Mouse (Mus musculus) gastrocnemius, postnatal 14 days (tissue): ENCODE measurements around the gene Zfp128. TPM values are rescaled to one million over a fixed set of nuclear protein-coding genes. Genes with fewer than 3 reads are reported as not detected.
A peak's percentile ranks its signal among the peaks of the same experiment; 100 is the strongest.
"Not testable (repeated sequence)": the region's sequence is repeated elsewhere in the genome, so short reads cannot be mapped to it uniquely, and the experiment has no call there.

Experiments used
- DNase-seq: peaks from one replicate; pipeline ENCODE4 v3.0.0; 2021; ENCODE audit warnings: mixed read lengths
- intact Hi-C: fragments of 180-260 bp; cut with DNase I; formaldehyde crosslinking; loops from one replicate; pipeline ENCODE4 v1.15.1; 2025; ENCODE audit warnings: low total_unique reads
- total RNA-seq, 2 experiments: library from RNA; stranded (reverse); gene quantifications; 2 replicates each; pipeline ENCODE4 v1.2.3; 2021

Zfp128 gene
- total RNA-seq, 2 experiments from 2014 or later: 1.9 to 2.1 TPM

GRCm38 (mm10) chr7:12920495-12920894 lies 39.5 kb downstream of the Zfp128 start:
- intact Hi-C loops: loop anchor here (10.0 kb wide), 1 partner anchor 54 kb away; the partner anchor contains the start of gene Zfp446
- DNase-seq: not testable (repeated sequence)

DNA sequence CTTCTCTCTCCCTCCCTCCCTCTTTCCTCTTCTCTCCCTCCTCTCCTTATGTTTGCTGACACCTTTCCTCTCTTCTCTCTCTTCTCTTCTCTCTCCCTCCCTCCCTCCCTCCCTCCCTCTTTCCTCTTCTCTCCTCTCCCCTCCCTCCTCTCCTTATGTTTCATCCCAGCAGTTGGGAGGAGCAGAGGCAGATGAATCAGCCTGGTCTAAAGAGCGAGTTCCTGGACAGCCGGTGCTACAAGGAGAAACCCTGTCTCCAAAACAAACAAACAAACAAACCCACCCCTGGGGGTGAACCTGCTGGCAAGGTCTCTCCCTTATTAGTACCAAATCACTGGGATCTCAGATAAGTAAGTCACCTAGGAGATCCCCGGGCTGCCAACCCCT lies 40.3 kb downstream of the Zfp128 start:
- intact Hi-C loops: loop anchor here (10.0 kb wide), 1 partner anchor 53 kb away; the partner anchor contains the start of gene Zfp446

DNA sequence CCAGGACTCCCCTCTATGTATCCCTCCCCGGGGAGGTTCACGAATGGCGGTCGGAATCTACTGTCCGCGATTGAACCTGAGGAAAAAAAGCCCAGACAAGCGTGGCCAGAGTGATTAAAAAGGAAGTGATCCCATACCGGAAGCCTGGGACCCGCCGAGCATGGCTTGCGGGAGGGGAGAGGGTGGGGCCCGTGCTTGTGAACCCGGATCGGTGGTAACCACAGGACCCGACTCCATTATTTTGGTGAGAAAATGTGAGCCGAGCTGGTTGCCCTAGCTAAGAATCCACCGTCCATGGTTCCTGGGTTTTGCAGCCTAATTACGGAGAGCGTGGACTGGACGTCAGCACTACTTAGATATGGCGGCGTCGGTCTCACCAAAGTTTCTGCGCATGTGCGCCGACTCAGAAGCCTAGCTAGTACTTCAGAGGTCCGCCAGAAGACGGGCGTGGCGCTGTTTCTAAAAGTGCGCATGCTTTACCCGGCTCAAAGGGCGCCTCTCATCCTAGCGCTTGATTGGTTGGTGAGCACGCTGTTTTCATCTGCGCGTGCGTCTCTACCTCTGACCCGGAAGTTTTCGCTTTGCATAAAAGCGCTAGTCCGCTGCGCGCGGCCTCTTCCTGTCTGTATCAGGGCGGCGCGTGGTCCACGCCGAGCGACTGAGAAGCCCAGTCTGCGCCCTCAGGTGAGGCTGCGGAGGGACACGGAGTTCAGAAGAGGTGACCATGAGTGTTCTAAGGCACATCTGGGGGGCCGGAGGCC lies 40.9 kb downstream of the Zfp128 start, which contains the start of gene Rps5:
TSS of gene Rps5 (plus strand) at position 586 of the 761 bp plus-strand sequence.
- peak; percentile 98 for DNase-seq
- intact Hi-C loops: loop anchor here (10.0 kb wide), 1 partner anchor 53 kb away; the partner anchor contains the start of gene Zfp446

More for the DNA sequence above, 40.3 kb downstream of the Zfp128 start:
- no peak for DNase-seq

DNA sequence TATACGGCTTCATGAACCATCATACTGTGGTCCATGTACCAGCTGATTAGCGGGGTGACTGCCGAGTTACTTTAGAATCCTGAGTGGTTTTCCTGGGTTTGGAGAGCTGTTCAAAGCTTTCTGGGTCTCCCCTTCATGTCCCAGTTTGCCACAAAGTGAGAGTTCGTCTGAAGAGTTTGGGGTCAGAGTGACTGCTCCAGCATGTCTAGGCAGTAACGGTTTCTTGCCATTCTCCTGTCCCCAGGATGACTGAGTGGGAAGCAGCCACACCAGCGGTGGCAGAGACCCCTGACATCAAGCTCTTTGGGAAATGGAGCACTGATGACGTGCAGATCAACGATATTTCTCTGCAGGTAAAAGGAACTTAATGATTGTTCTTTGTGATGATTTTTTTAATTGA lies 41.8 kb downstream of the Zfp128 start:
- DNase-seq: no peak
- intact Hi-C loops: loop anchor here (10.0 kb wide), 1 partner anchor 52 kb away; the partner anchor contains the start of gene Zfp446

DNA sequence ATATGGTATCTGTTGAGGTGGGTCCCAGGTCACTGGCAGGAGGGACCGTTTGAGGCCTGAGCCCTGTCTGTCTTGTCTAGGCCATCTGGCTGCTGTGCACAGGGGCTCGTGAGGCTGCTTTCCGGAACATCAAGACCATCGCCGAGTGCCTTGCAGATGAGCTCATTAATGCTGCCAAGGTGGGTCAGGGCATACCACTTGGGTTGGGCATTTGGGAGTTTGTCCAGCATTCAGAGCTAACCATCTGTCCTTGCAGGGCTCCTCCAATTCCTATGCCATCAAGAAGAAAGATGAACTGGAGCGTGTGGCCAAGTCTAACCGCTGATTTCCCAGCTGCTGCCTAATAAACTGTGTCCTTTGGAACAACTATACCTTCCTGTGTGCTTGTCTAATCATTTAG lies 45.3 kb downstream of the Zfp128 start:
- intact Hi-C loops: loop anchor here (10.0 kb wide), 1 partner anchor 48 kb away; the partner anchor contains the start of gene Zfp446
- no peak for DNase-seq

DNA sequence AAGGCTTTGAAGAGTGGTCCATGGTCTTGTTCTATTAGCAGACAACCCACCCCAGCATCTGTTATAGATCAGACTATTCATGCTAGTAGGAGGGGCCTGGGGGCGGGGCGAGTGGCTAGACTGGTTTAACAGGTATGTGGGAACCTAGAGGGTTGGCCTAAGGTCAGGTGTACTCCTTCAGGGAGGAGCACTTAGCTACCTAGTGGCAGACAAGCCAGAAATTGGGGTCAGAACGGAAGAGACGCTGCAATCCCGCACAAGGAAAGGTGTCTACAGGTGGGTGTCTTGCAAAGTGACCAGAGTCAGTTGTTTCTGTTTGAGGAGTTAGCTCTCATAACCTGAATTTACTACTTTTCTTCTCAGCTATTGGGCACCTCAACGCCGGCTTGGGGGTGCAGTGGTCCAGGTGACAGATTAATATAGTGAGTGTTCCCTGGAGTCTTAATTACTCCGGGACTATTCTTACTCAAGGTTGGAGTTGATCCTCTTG lies 46.3 kb downstream of the Zfp128 start, which contains the start of gene Rnf225:
TSS of gene Rnf225 (plus strand) at position 226 of the 490 bp plus-strand sequence.
- DNase-seq: no peak
- intact Hi-C loops: loop anchor here (10.0 kb wide), 1 partner anchor 48 kb away; the partner anchor contains the start of gene Zfp446

GRCm38 (mm10) chr7:12927693-12928589 lies 47.0 kb downstream of the Zfp128 start:
- DNase-seq: peak; percentile 39
- intact Hi-C loops: loop anchor here (10.0 kb wide), 1 partner anchor 47 kb away; the partner anchor contains the start of gene Zfp446

GRCm38 (mm10) chr7:12933615-12934140 lies 52.7 kb downstream of the Zfp128 start:
- intact Hi-C loops: no loop called here
- DNase-seq: no peak

DNA sequence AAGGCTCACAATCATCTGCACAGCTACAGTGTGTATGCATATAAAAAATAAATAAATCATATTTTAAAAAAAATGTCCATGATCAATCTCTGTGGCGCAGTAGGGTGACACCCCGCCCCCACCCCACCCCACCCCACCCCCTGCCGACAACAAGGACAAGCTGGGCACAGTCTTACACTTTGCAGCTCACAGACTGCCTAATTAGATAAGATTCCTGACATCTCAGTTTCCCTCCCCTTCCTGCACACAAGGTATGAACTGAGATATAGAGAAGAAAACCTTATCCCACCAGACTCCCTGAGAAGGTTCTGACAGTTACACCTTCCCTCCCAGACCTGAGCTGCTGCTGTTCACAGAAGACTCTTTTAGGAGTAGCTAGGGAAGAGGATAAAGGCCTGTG lies 53.8 kb downstream of the Zfp128 start:
- DNase-seq: no peak
- intact Hi-C loops: no loop called here

GRCm38 (mm10) chr7:12937254-12937803 lies 56.4 kb downstream of the Zfp128 start:
- DNase-seq, intact Hi-C loops: not testable (repeated sequence)

- intact Hi-C loops: no loop called here
- DNase-seq: no peak
Measured at GRCm38 (mm10) chr7:12940599-12940998, 59.6 kb downstream of the Zfp128 start.

Other genes with a start within 250 kb of the Zfp128 start
- gene Vmn2r54, start 240.9 kb upstream of the Zfp128 start, total RNA-seq: not detected
- gene Vmn2r55, start 196.2 kb upstream of the Zfp128 start, total RNA-seq: not detected
- gene Vmn2r56, start 146.2 kb upstream of the Zfp128 start, total RNA-seq: not detected
- gene Zscan18, start 77.5 kb upstream of the Zfp128 start, total RNA-seq: 1 to 10 TPM; 2.3 to 3.2 TPM
- 1 to 10 TPM; 4.4 to 4.6 TPM for gene Zfp329, start 62.3 kb upstream of the Zfp128 start, total RNA-seq
- gene Zfp110, start 46.4 kb upstream of the Zfp128 start, total RNA-seq: 10 to 100 TPM in 1 of 2 experiments, 1 to 10 TPM in 1; 9.7 to 10.2 TPM
- 1 to 10 TPM; 3.1 TPM for gene Zscan22, start 16.6 kb downstream of the Zfp128 start, total RNA-seq
- 100 to 1,000 TPM; 667 to 730 TPM for gene Rps5, start 41.1 kb downstream of the Zfp128 start, total RNA-seq
- under 1 TPM; 0.25 to 0.27 TPM for gene Rnf225, start 46.2 kb downstream of the Zfp128 start, total RNA-seq
- 1 to 10 TPM; 2.2 to 3.7 TPM for gene Zfp324, start 84.7 kb downstream of the Zfp128 start, total RNA-seq
- 1 to 10 TPM; 2.7 to 2.9 TPM for gene Zfp446, start 96.7 kb downstream of the Zfp128 start, total RNA-seq
- gene Slc27a5, start 117.0 kb downstream of the Zfp128 start, total RNA-seq: not detected
- gene Trim28, start 117.9 kb downstream of the Zfp128 start, total RNA-seq: 10 to 100 TPM; 67.0 to 85.9 TPM
- 1 to 10 TPM; 4.7 to 5.1 TPM for gene Zbtb45, start 128.9 kb downstream of the Zfp128 start, total RNA-seq
- 100 to 1,000 TPM in 1 of 2 experiments, 10 to 100 TPM in 1; 95.6 to 103 TPM for gene Chmp2a, start 153.6 kb downstream of the Zfp128 start, total RNA-seq
- 100 to 1,000 TPM; 141 to 149 TPM for gene Ube2m, start 157.1 kb downstream of the Zfp128 start, total RNA-seq
- under 1 TPM; 0.80 to 0.98 TPM for gene Mzf1, start 173.6 kb downstream of the Zfp128 start, total RNA-seq
- gene Vmn1r85, start 214.0 kb downstream of the Zfp128 start, total RNA-seq: not detected
- not detected for gene Vmn1r86, start 238.7 kb downstream of the Zfp128 start, total RNA-seq